Mouse (Mus musculus): ENCODE data around the gene Mpc1. TPM values are rescaled to one million over a fixed set of nuclear protein-coding genes. Genes with fewer than 3 reads are reported as not detected.
A peak's percentile ranks its signal among the peaks of the same experiment; 100 is the strongest.

Mpc1 gene
- total and polyA plus RNA-seq, 3 experiments, result 66.7 to 232 (median 77.4) TPM

DNA sequence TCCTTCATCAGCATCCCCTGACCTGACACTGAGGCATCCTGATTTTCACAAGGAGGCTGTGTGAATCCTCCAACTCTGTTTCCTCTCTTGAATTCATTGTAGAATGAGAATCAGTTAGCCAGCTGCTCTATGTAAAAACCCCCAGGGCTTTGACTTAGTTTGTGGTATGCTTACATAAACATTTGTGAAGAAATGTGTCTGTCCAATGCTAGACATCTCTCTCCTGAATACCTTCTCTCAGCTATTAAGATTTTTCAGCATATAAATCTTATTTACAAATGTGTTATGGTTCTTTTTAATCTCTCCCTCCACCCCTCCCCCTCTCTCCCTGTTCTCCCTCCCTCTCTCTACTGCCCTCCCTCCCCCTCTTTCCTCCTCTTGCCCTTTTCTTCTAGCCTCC is 28.4 kb upstream of the Mpc1 start:
- no peaks in the 10 kb centered on the region for H3K79me2 ChIP-seq (replicated peaks; ENCODE audit: control insufficient read depth, extremely low read depth, insufficient read depth, poor library complexity, severe bottlenecking)
- H3K36me3 ChIP-seq (replicated peaks in 1 of 2; ENCODE audit: control insufficient read depth in 1 of 2, insufficient read depth in 1 of 2, low read length in 1 of 2), result peaks cover 0 to 16% of the 10 kb centered on the region in 2 experiments
- no peak overlapping the region for H3K4me3 ChIP-seq (replicated peaks in 1 of 3; ENCODE audit: low read depth in 2 of 3, low read length in 2 of 3, poor library complexity in 1 of 3)
- TF ChIP-seq ZKSCAN1 (IDR thresholded peaks at IDR 0.05; ENCODE audit: borderline replicate concordance, low read depth, low read length) (no peak), ZNF384 (IDR thresholded peaks at IDR 0.05; ENCODE audit: low read depth, low read length) (no peak)
- H3K27me3 ChIP-seq (replicated peaks), result no peaks in the 10 kb centered on the region
- no peak overlapping the region for H3K27ac ChIP-seq (ENCODE audit: insufficient read depth, low read depth)
- H3K4me1 ChIP-seq (ENCODE audit: control insufficient read depth in 1 of 2, insufficient read depth in 2 of 2), result peaks cover 5 to 33% of the 10 kb centered on the region in 2 experiments; a peak in 3 of 4 replicates
- in situ Hi-C loops (cut with MboI; ENCODE audit: low pct_ligation_motif_present, low pct_unique_long_range_greater_than_20kb, low sequenced_read_pairs), result no loop called here
- no peak for DNase-seq (ENCODE audit: extremely low read depth)
- no peaks in the 10 kb centered on the region for H3K9me3 ChIP-seq (replicated peaks; ENCODE audit: low read length)
- no peak overlapping the region for H3K4me2 ChIP-seq (ENCODE audit: insufficient read depth, low read depth, poor library complexity, severe bottlenecking)
- dilution Hi-C loops (cut with MboI; ENCODE audit: extremely low pct_ligation_motif_present, extremely low pct_unique_long_range_greater_than_20kb, low sequenced_read_pairs), result no loop called here
- H3K9ac ChIP-seq (ENCODE audit: insufficient read depth, low read depth), result no peak overlapping the region

DNA sequence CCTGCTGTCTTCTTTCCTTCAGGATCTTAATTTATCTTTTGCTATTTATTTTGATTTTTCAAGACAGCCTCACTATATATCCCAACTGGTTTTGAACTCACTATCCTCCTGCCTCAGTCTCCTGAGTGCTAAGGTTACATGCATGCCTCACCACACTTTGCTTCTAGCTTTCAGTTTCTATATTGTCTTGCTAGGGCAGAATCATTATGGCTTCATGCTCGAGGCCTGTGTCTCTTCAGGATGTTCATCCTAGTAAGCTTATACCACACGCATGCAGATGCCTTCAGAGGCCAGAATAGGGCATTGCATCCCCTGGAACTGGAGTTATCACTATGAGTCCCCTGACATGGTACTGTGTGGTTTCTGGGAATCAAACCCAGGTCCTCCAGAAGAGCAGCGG is 27.8 kb upstream of the Mpc1 start:
- Histone ChIP-seq H3K27ac (ENCODE audit: insufficient read depth, low read depth) (no peak overlapping the region), H3K9me3 (replicated peaks; ENCODE audit: low read length) (no peaks in the 10 kb centered on the region), H3K79me2 (replicated peaks; ENCODE audit: control insufficient read depth, extremely low read depth, insufficient read depth, poor library complexity, severe bottlenecking) (no peaks in the 10 kb centered on the region), H3K9ac (ENCODE audit: insufficient read depth, low read depth) (no peak overlapping the region), H3K4me2 (ENCODE audit: insufficient read depth, low read depth, poor library complexity, severe bottlenecking) (no peak overlapping the region), H3K4me3 (replicated peaks in 1 of 3; ENCODE audit: low read depth in 2 of 3, low read length in 2 of 3, poor library complexity in 1 of 3) (no peak overlapping the region), H3K36me3 (replicated peaks in 1 of 2; ENCODE audit: control insufficient read depth in 1 of 2, insufficient read depth in 1 of 2, low read length in 1 of 2) (peaks cover 0 to 16% of the 10 kb centered on the region in 2 experiments), H3K4me1 (ENCODE audit: control insufficient read depth in 1 of 2, insufficient read depth in 2 of 2) (peaks cover 5 to 33% of the 10 kb centered on the region in 2 experiments; a peak in 3 of 4 replicates), H3K27me3 (replicated peaks) (no peaks in the 10 kb centered on the region)
- in situ Hi-C loops (cut with MboI; ENCODE audit: low pct_ligation_motif_present, low pct_unique_long_range_greater_than_20kb, low sequenced_read_pairs), result no loop called here
- TF ChIP-seq MYC (IDR thresholded peaks at IDR 0.05; ENCODE audit: low read depth, low read length) (0 out of 2 replicates have a peak, but pooled peaks have one; percentile 33), CHD2 (IDR thresholded peaks at IDR 0.05; ENCODE audit: low read length) (no peak)
- dilution Hi-C loops (cut with MboI; ENCODE audit: extremely low pct_ligation_motif_present, extremely low pct_unique_long_range_greater_than_20kb, low sequenced_read_pairs), result no loop called here
- DNase-seq (ENCODE audit: extremely low read depth), result no peak

DNA sequence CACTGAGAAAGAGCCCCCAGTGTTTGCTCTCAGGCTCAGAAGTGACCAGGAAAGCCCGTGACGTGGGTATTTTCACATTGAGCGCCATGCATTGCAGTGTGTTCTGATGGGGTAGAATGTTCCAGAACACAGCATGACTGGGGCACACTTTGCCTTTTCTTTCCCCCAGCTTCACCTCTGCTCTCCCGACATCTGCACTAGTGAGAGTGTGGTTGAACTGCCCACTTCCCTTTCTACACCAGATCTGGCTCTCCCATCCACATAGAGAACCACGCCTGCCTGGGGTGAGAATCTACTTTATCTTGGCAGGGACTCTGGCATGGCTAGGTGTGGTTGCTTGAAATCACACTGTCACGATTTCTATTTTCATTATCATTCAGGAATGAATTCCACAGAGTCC is 27.1 kb upstream of the Mpc1 start:
- dilution Hi-C loops (cut with MboI; ENCODE audit: extremely low pct_ligation_motif_present, extremely low pct_unique_long_range_greater_than_20kb, low sequenced_read_pairs), result no loop called here
- Histone ChIP-seq H3K79me2 (replicated peaks; ENCODE audit: control insufficient read depth, extremely low read depth, insufficient read depth, poor library complexity, severe bottlenecking) (no peaks in the 10 kb centered on the region), H3K4me1 (ENCODE audit: control insufficient read depth in 1 of 2, insufficient read depth in 2 of 2) (peaks cover 5 to 33% of the 10 kb centered on the region in 2 experiments; a peak in 3 of 4 replicates), H3K36me3 (replicated peaks in 1 of 2; ENCODE audit: control insufficient read depth in 1 of 2, insufficient read depth in 1 of 2, low read length in 1 of 2) (peaks cover 0 to 16% of the 10 kb centered on the region in 2 experiments), H3K9me3 (replicated peaks; ENCODE audit: low read length) (no peaks in the 10 kb centered on the region), H3K4me3 (replicated peaks in 1 of 3; ENCODE audit: low read depth in 2 of 3, low read length in 2 of 3, poor library complexity in 1 of 3) (no peak overlapping the region), H3K4me2 (ENCODE audit: insufficient read depth, low read depth, poor library complexity, severe bottlenecking) (no peak overlapping the region), H3K9ac (ENCODE audit: insufficient read depth, low read depth) (no peak overlapping the region), H3K27me3 (replicated peaks) (no peaks in the 10 kb centered on the region), H3K27ac (ENCODE audit: insufficient read depth, low read depth) (no peak overlapping the region)
- in situ Hi-C loops (cut with MboI; ENCODE audit: low pct_ligation_motif_present, low pct_unique_long_range_greater_than_20kb, low sequenced_read_pairs), result no loop called here
- DNase-seq (ENCODE audit: extremely low read depth), result peak; percentile 68
- peak; percentile 76 for TF ChIP-seq IRF4 (IDR thresholded peaks at IDR 0.05; ENCODE audit: low read depth, low read length)
- TF ChIP-seq PAX5 (IDR thresholded peaks at IDR 0.05; ENCODE audit: low read length), result no peak
- TF ChIP-seq BHLHE40 (IDR thresholded peaks at IDR 0.05; ENCODE audit: low read depth, low read length), result peak; percentile 73
- no peak for TF ChIP-seq KAT2A (IDR thresholded peaks at IDR 0.05; ENCODE audit: insufficient replicate concordance, low read length)
- no peak for TF ChIP-seq CTCF (conservative IDR thresholded peaks at IDR 0.05 in 1 of 2, IDR thresholded peaks at IDR 0.05 in 1 of 2; ENCODE audit: low read depth in 2 of 2, low read length in 2 of 2)
- TF ChIP-seq TCF12 (IDR thresholded peaks at IDR 0.05; ENCODE audit: low read depth, low read length), result peak; percentile 60; the same call in 1 of the 2 replicates
- TF ChIP-seq MYC (IDR thresholded peaks at IDR 0.05; ENCODE audit: low read depth, low read length), result peak; percentile 78
- no peak for TF ChIP-seq ZMIZ1 (IDR thresholded peaks at IDR 0.05; ENCODE audit: low read depth, low read length)
- TF ChIP-seq ELF1 (IDR thresholded peaks at IDR 0.05; ENCODE audit: low read depth, low read length), result no peak
- TF ChIP-seq MAX (IDR thresholded peaks at IDR 0.05; ENCODE audit: low read length), result peak; percentile 34; the same call in 1 of the 2 replicates
- 0 out of 2 replicates have a peak, but pooled peaks have one; percentile 15 for TF ChIP-seq ETS1 (conservative IDR thresholded peaks at IDR 0.05; ENCODE audit: low read depth, low read length)
- TF ChIP-seq ZC3H11A (IDR thresholded peaks at IDR 0.05; ENCODE audit: low read depth, low read length), result no peak
- TF ChIP-seq POLR2A (IDR thresholded peaks at IDR 0.05; ENCODE audit: low read depth, low read length), result no peak
- no peak for TF ChIP-seq USF1 (IDR thresholded peaks at IDR 0.05; ENCODE audit: low read depth, low read length)
- peak; percentile 38; the same call in 1 of the 2 replicates for TF ChIP-seq MAFK (IDR thresholded peaks at IDR 0.05; ENCODE audit: insufficient replicate concordance, low read length)
- peak; percentile 84 for TF ChIP-seq EP300 (IDR thresholded peaks at IDR 0.05; ENCODE audit: low read length)
- TF ChIP-seq JUND (conservative IDR thresholded peaks at IDR 0.05; ENCODE audit: low read depth, low read length), result no peak
- no peak for TF ChIP-seq TBP (conservative IDR thresholded peaks at IDR 0.05; ENCODE audit: low read depth, low read length)
- no peak for TF ChIP-seq HCFC1 (IDR thresholded peaks at IDR 0.05; ENCODE audit: low read depth, low read length)
- no peak for TF ChIP-seq NELFE (IDR thresholded peaks at IDR 0.05; ENCODE audit: low read depth, low read length)
- TF ChIP-seq ZKSCAN1 (IDR thresholded peaks at IDR 0.05; ENCODE audit: borderline replicate concordance, low read depth, low read length), result no peak
- no peak; the same call in 1 of the 2 replicates for TF ChIP-seq MXI1 (IDR thresholded peaks at IDR 0.05; ENCODE audit: low read depth, low read length)

Measured in CH12.LX (cell line).